Mouse (Mus musculus) cerebellum, adult 18-20 months (tissue): ENCODE measurements around the gene Thada.

Experiments used
- DNase-seq, 2 experiments: peaks; one replicate each; pipeline ENCODE4 v3.0.0; 2021

Thada gene

DNA sequence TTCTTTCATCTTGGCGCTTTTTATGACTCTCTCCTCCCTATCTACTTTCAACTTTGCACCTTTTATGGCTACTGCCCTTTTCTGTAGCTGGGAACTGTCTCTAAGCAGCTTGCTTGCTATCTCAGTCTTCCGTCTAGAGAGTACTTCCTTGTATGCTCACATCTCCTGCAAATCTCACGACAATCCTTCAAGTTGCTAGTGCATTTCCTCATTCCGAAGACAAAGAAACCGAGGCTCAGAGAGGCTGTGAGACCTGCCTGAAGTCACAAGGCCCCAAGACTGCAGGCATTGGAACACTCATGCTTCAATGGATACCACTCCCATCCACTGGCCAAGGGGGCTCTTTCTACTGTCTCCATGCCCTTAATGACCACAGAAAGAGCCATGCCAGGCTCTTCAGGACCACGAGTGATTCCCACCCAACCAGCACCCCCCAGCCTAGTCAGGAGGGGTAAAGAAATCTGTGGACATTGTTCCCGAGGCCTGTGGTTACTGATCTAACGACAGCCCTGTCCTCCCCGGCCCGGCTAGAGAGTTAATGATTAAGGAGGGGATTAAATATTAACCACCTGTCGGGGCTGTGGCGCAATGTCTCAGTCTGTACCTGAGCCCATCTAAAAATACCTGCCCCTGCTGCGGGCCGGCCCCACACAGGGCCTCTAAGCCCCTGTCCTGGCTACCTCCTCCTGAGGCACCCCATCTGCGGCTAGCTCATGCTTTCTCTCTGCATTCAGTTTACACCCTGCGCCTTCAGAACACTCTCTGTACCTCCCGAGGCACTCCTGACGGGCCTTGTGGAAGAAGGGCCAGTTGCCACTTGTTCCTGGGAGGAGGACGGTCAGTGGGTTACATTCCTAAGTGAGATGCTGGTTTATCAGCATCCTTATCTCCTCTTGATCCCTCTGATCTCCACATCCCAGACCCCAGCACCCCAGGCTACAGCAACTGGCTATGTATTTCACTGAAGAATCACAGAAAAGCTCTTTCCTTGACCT is 309.0 kb downstream of the Thada start:
- DNase-seq = no peak

DNA sequence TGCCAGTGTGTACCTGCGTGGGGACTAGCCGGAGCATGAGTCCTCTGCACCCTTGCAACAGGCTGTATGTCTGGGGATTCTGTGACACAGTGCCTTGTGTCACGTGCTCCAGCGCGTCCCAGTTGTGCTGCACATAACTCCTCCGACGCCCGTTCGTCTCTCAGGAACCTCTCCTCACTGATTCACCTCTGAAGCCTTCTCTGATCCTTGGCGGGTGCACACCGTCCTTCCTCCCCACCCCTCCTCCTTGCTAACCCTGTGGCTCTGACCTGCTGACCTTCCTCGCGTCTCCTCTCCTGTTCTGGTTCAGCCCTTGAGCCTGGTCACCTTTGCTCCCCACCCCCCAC is 309.8 kb downstream of the Thada start:
- DNase-seq = no peak

DNA sequence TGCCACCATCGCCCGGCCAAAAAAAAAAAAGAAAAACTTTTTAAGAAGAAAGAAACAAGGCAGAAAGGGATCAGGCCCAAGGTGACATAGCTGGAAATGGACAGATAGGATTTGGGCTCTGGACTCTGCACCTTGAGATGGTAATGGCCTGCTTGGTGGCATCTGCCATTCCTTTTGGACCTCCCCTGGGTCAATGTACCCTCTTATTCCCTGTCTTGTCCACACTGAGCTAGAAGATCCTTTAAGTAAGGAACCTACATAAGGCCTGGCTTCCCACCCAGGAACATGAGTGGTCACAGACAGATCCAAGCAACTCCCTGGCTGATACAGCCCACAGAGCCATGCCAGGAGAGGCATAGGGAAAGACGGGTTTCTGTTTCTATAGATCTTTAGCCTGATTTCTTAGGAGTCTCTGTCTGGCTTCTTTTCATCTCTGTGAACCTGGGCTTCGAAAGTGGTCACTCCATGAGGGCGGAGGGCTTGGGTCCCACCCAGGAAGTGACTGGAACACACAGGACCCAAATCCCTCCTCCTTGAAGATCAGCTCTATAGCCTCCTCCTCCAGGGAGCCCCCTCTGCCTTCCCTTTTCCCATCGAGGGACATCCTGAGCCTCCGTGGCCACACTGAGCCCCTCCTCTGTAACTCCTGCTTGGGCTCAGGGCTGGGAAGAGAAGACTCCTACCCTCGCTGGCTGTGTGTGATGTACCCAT is 310.3 kb downstream of the Thada start:
- DNase-seq = no peak

DNA sequence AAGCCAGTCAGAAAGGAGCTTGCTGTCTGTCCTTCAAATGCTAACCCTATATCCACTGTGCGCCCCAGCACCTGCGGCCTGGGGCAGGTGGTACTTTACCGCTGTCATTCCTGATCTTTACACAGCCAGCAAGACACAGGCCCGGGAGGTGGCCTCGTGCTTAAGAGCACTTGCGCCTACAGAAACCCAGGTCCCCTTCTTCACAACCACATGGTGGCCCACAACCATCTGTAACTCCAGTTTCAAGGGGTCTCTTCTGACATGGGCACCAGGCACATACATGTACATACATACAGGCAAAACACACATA is 311.0 kb downstream of the Thada start:
- no peak for DNase-seq

DNA sequence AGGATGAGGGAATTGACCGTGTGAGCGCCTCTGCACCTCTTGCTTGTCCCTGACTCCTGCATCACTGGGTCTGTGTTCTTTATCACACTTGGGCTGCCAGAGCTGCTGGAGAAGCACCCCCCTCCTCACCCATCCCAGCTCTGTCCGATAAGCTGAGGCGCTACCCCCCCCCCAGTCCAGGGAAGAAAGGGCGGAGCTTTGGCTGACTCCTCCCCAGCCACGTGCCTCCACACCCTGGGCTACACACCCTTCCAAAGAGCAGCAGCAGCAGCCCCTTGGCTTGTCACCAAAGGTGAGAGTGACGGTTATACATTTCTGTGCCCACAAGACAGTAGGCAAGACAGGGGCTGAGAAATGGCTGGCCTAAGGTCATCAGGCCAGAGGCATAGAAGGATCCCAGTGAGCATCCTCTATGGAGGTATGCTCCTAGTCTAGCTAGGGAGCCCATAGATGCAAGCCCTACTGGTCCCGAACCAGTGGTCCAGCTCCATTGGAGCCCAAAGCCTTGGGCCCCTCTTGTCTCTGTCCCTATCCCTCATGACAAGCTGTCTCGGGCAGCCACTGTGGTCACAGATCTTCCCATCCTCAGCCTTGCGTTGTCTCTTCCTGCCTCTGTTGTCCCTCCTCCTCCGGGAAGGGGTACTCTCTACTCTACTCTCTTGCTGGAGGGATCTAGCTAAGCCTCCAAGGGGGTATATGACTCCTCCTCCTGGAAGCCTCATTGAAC is 311.5 kb downstream of the Thada start:
- no peak for DNase-seq

DNA sequence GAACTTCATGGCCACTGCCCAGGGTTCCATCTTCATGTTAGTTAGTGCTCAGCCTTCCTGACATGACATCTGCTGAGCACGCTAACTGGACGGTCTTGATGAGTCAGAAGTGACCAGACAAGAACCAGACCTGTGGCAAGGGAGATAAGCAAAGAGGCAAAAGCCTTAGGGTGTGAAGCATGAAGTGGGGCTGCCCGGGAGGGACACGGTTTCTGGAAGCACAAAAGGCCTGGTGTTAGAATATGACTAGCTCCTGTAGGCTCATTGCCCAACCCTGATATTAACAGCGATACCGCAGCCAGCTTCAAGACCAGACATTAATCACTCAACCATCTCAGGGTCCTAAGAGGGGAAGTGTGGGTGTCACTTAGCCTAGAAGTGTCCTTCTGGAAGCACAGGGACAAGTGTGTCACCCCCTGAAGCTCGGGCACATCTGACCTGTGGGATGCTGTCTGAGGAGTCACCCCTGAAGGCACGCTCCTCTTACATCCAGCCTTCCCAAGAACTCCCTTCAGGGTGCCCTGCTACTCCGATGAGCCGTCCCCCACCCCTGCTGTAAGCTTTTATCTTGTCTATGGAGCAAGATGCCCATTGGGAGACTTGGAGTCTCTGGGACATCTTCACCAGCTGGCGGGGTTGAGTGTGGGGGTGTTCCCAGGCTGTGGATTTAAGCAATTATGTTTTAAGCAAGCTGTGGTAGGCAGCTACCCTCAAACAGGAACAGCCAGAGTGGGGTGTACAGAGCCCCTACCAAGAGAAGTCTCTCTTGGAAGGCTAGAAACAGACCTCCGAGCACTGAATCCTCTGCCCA is 312.8 kb downstream of the Thada start:
- no peak for DNase-seq

DNA sequence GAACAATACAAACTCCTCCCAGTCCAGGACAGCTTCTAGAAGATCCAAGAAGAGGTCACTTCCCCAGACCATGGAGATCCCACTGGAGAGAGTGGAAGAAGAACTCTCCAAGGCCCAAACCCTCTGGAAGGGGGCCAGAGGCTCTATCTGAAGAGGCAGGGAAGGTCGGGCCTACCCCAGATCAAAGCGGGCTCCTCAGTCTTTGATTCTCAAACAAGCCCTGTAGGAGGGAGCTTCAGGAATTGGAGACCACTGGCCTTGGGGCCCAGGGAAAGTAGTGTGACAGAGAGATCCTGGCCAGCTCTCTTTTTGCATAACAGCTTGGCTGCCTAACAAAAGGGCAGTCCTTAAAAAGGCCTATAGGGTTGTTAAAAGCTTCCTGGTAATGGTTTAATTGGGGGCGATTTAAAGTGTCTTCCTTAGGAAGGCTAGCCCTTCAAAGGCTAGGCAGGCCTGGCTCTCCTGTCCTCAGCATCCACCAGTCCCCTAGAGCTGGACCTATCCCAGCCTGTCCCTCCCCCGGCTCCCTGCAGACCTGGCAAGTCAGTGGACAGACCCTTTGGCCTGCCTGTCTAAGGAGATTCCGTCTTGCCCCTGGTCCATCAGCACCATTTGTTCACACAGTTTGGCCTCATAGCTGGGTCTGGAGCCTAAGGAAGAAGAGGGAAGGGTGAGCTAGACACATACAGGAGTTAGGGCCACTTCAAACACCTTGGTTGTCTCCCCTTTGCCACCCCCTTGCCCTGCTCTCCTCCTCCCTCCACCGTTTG is 313.6 kb downstream of the Thada start:
- no peak for DNase-seq

DNA sequence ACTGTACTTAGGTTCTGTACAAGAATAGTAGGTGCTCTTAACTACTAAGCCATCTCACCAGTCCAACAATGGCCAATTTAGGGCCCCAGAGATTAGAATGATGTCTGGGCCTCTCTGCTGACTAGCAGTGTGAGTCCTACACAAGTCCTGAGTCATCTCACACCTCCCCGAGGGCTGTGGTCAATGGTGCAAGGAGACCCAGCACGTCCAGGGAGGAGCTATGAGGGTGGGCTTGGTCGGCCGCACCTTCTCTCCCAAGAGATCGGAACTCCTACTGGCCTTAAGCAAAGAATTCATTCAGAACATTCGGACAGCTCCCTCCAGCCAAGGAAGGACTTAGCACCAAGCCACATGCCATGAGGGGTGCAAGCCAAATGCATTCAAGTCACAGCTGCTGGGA is 314.7 kb downstream of the Thada start:
- DNase-seq = no peak

DNA sequence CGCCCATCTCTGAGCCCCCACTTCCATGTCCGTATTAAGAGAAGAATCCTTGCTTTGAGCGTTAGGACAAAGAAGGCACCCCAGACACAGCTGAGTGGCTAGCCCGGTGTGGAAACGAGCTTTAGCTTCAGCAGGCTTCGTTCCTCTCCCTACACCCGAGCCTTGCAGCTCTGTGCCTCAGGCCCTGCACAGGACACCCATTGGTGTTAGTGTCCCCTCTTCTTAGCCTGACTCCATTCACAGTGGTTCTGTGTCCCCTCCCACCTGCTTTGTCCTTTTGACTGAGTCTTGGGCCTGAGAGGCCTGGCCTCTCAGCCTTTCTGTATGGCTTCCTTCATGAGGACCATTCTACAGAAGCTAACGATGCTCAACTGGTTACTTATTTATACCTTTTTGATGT is 315.7 kb downstream of the Thada start:
- DNase-seq = no peak

DNA sequence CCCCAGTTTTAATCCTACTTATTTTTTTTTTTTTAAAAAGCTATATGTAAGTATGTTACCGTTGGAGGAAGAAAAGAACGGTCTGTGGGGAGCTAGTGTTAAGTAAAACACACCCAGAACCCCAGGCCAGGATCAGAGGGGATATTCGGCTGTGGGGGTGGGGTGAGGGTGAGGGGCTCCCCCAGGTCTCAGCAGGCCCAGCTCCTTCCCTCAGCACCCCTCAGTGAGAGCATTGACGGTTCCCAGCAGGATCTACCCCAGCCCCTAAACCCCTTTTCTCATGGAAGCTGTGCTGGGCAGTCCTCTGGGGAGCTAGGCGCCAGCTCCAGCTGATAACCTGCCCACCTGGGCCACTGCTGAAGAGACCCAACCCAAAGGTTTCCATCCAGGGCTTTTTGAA is 316.4 kb downstream of the Thada start:
- no peak for DNase-seq

DNA sequence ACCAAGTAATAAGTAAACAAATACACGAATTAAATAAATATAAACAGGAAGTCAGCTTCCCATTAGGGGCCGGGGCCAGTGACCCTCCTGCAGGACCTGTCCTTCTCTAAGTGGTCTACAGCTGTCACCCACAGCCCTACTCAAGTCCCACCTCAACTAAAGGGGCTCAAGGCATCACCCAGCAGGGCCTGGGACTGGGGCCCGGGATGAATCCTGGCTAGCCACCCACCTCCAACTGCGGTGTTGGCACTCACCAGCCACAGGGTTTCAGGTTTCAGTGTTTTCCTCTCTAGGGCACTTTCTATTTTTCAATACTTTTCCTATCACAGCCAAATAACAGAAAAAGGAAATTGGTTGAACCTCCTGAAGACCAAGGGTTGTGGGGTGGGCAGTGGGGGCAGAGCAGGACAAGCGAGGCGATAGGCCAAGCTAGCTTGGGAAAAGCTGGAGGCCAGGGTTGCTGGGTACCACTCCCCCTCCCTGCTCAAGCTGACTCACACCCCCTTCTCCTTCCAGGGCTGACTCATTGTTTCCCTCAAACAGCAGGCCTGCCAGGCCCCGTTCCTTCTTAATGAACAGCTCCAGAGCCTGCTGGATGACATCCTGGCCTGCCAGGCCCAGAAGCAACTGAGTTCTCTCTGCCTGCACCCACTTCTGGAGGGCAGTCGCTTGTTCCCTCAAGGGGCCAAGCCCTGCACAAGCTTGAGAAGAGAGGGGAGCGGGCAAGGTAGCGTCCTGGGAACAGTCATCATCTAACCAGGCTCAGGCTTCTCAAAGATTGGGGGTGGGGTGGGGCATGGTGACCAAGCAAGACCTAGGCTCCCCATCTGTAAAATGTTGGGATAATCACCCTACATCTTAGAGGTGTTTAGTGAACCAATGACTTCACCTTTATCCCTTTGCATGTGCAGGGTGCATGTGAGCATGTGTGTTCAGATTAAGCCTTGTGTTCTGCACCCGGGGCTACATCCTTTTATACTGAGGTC is 317.2 kb downstream of the Thada start:
- peak; percentile 68 to 78 for DNase-seq

DNA sequence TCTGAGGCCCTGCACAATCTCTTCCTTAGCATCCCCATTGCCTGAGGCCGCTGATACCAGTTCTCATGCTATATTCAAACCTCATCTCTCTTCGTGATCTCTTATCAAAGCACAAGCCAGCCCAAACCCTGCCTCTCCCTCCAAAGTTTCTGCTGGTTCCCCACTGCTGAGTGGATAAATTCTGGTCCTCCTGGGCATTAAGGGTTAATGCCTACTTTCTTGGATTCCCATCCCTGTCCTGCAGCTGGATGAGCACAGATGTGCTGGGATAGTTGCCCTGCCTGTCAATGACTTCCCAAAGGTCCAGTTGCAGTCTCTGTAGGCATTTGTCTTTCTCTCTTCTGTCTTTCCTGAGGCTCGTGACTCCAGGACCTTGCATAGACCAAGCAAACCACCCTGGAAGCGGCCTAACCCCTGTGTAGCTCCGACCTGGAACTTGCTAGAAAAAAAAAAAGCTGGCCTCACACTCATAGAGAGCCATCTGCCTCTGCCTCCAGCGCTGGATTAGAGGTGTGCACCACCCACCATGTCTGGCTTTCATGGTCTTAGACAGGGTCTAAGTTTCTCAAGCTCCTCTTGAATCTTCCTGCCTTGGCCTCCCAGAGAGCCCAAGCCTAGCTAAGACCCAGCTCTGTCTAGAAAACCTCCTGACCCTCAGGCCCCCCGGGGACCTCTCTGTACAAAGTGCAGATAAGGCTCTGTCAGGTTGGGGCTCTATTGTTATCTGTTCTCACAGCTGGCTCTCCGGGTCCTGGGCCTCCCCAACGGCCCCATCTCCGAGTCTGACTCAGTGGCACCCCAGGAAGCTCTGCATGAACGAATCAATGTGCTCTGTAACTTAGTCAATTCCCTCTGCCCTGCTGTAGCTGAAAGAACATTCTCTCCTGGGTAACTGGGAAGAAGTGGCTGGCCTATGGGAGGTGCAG is 318.6 kb downstream of the Thada start:
- no peak for DNase-seq

DNA sequence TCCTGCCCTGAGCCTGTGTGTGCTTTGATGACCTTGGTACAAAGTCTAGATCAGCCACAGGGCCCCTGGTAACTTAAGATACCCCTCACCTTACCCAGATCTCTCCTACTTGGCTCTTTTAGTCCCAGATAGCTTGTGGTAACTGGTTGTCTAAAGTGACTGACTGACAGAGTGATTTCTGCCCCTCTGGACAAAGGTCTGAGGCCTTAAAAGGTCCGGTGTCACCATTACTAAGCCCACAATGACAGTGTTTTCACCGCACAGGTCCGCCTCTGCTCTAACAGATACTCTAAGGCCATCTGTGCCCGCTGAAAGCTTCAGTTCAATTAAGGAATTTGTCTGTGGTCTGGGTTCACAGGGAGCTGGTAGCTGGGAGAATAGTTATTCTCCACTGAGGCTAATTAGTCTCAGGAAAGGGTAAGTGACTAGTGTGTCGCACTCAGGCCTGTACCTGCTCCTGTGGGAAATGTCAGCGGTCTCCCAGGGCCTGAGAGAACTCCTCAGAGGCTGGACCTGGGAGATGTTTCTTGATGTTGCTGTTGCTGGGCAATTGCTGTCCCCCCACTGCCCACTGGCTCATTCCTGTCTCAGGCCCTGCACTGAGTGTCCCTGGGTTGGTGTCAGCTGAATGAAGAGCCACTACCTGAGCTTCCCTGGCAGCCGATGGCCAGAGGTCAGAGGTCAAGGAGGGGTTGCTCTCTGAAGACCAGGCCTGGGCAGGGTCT is 319.4 kb downstream of the Thada start:
- no peak for DNase-seq

DNA sequence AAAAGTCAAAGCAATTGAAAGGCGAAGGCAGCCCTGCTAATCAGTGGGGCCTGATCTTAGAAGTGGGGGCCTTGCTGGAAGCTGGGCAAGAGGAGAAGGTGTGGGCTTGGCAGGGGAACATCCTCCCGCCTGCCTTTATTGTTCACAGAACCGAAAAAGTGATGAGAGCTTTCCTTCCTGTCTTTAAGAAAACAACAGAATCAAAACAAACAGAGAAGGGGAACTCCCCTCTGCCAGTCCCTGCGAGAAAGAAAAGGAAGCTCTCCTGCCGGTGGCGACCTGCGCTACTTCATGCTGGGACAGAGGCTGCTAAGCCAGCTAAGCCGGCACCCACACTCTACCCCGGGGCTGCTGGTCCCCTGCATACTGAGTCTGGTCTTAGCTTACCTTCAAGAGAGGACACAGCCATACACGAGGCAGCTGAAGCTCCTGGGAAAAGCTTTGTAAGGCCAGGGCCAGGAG is 320.1 kb downstream of the Thada start:
- DNase-seq = no peak

DNA sequence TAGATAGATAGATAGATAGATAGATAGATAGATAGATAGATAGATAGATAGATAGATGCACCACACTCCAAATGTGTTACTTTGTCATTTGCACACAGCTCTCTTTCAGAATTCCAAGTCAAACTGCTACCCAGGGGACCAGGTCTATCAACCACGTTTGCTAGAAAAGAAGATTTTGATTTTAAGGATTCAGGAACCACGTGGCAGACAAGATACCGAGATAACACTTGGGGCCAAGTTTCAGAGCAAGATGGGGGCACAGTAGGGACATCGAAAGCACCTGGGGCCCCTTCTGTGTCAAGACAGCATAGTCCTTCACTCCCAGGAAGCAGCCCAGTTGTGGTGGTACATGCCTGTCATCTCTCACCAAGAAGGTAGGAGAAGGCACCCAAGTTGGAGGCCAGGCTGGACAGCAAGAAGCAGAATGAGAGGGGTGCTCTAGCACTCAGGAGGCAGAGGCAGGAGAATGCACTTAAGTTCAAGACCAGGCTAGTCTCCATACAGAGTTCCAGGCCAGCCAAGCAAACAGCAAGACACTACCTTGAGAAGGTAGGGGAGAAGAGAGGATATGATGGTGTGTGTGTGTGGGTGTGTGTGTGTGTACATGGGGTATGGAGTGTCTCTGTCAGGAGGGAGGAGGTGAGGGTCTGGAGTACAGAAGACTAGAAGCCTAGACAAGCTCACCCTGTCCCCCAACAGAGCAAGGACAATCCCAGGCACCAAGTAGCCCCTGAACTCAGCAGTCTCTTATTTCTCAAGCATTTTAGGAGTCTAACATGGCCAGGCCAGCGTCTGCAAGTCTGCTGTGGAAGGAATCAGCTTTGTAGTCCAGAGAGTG is 321.0 kb downstream of the Thada start:
- no peak for DNase-seq

DNA sequence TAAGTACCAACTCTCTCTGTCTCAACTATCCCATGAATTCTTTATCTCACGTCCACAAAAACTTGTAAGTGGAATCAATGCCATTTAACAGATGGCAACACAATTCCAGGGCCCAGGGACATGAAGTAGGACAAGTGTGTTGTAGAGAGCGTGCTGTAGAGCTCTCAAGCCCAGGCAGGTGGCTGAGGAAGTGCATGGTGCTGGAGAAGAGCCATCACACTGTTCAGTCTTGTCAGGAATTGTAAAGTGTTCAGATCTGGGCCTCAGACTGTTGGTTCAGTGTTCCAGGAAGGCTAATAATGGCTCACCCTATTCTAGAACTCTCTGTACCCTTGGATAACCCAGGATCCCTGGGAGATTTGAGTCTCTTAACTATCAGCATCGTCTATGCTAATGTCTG is 321.9 kb downstream of the Thada start:
- DNase-seq = no peak

DNA sequence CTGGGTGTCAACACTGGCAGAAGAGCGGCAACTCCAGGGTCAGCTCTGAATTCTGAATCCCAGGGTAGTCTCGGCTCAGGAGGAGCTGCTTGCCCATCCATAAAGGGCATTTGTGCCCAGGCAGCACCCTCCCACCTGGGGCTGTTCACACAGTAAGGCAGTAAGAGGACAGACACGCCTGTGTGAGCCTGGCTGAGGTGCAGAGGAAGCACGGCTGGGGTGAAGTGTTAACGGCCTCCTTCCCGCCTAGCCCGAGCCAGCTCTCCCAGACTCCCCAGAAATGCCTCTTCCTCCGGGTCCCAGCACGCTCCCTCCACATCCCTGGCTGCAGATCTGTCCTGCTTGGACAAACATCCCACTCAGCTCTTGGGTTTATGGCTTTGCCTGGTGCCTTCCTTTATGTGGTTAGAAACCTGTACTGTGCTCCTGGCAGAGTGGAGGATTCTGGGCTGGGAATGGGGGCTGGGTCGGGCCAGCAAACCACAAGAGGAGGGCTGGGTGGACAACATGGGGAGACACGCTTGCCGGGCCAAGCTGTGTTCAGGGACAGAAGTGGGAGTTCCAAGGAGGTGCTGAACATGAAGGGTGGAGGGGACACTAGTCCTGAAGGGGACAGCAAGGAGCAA is 322.7 kb downstream of the Thada start:
- no peak for DNase-seq
